Mouse (Mus musculus) CD4-positive, CD25-positive, alpha-beta regulatory T cell, adult 4 months (primary cell): Measurements from ENCODE around the gene Ern2. TPM values are rescaled to one million over a fixed set of nuclear protein-coding genes. Genes with fewer than 3 reads are reported as not detected.

Experiments used
- ATAC-seq: one replicate; pipeline ENCODE4 v1.8.0; 2017
- polyA plus RNA-seq, 2 experiments: library from polyadenylated mRNA; unstranded; fragments of 100-300 nt; shearing (Covaris generic); gene quantifications; one replicate each; pipeline ENCODE4 v1.2.1; 2017

The Ern2 gene
- under 1 TPM in 1 of 2 experiments, not detected in 1; 0.11 TPM for polyA plus RNA-seq

GRCm38 (mm10) chr7:122186043-122186442 lies at the start of gene Ern2:
Gene Ern2 (minus strand): TSS chr7:122186207.
- ATAC-seq: no peak

- ATAC-seq: no peak
Observed at GRCm38 (mm10) chr7:122230866-122231265, 44.9 kb upstream of the Ern2 start.

- ATAC-seq: no peak
Observed at GRCm38 (mm10) chr7:122229916-122230315, 43.9 kb upstream of the Ern2 start.

- no peak for ATAC-seq
Observed at GRCm38 (mm10) chr7:122229306-122229705, 43.3 kb upstream of the Ern2 start.

- ATAC-seq: no peak
Observed at GRCm38 (mm10) chr7:122226744-122227143, 40.7 kb upstream of the Ern2 start.

GRCm38 (mm10) chr7:122226020-122226742 lies 40.2 kb upstream of the Ern2 start:
- no peak for ATAC-seq

GRCm38 (mm10) chr7:122219315-122219801 lies 33.4 kb upstream of the Ern2 start, which contains the start of gene Chp2:
Gene Chp2 (plus strand): TSS chr7:122219496.
- ATAC-seq: no peak

- ATAC-seq: no peak
Observed at GRCm38 (mm10) chr7:122208276-122209021, 22.4 kb upstream of the Ern2 start.

- no peak for ATAC-seq
Observed at GRCm38 (mm10) chr7:122206121-122206520, 20.1 kb upstream of the Ern2 start.

GRCm38 (mm10) chr7:122203936-122204335 lies 17.9 kb upstream of the Ern2 start:
- no peak for ATAC-seq

- ATAC-seq: no peak
Observed at GRCm38 (mm10) chr7:122199296-122199695, 13.3 kb upstream of the Ern2 start.

GRCm38 (mm10) chr7:122197306-122197705 lies 11.3 kb upstream of the Ern2 start:
- peak; percentile 60 for ATAC-seq

- ATAC-seq: no peak
Observed at GRCm38 (mm10) chr7:122196771-122197170, 10.8 kb upstream of the Ern2 start.

GRCm38 (mm10) chr7:122193919-122194318 lies 7.9 kb upstream of the Ern2 start:
- no peak for ATAC-seq

GRCm38 (mm10) chr7:122191097-122191496 lies 5.1 kb upstream of the Ern2 start:
- ATAC-seq: no peak

GRCm38 (mm10) chr7:122189484-122189883 lies 3.5 kb upstream of the Ern2 start:
- peak; percentile 57 for ATAC-seq

GRCm38 (mm10) chr7:122184569-122184968 lies 1.4 kb downstream of the Ern2 start:
- ATAC-seq: no peak

- ATAC-seq: no peak
Observed at GRCm38 (mm10) chr7:122180720-122181119, 5.3 kb downstream of the Ern2 start.

- ATAC-seq: no peak
Observed at GRCm38 (mm10) chr7:122171613-122172012, 14.4 kb downstream of the Ern2 start.

- ATAC-seq: no peak
Observed at GRCm38 (mm10) chr7:122170705-122171104, 15.3 kb downstream of the Ern2 start.

GRCm38 (mm10) chr7:122167203-122167602 lies 18.8 kb downstream of the Ern2 start:
- ATAC-seq: no peak

- ATAC-seq: no peak
Observed at GRCm38 (mm10) chr7:122163766-122164165, 22.2 kb downstream of the Ern2 start.

GRCm38 (mm10) chr7:122160037-122160436 lies 26.0 kb downstream of the Ern2 start:
- peak; percentile 39 for ATAC-seq
